Mouse (Mus musculus) liver, postnatal 0 days (tissue): ENCODE measurements around the gene Ntn1. TPM values are rescaled to one million over a fixed set of nuclear protein-coding genes. Genes with fewer than 3 reads are reported as not detected.

Experiments used
- ATAC-seq: fragments of 200-750 bp; cut with Nextera tagmentation; 2 replicates; pipeline ENCODE4 v1.8.0; 2017; ENCODE audit warnings: mild to moderate bottlenecking, moderate library complexity
- DNase-seq: peaks from one replicate; pipeline ENCODE4 v3.0.0-alpha.2; 2016
- H3K27ac ChIP-seq: fragments of 300-500 bp; sonication (generic); 2 replicates; pipeline ENCODE4 v1.5.1; 2014; ENCODE audit warnings: antibody characterized with exemption, moderate library complexity, mild to moderate bottlenecking, low read depth
- H3K27me3 ChIP-seq: fragments of 300-500 bp; sonication (generic); 2 replicates; pipeline ENCODE4 v1.6.1; 2014; ENCODE audit warnings: low read length, control low read depth, mixed read lengths; ENCODE audit not compliant: insufficient read depth
- H3K36me3 ChIP-seq: fragments of 300-500 bp; sonication (generic); replicated peaks from 2 replicates; pipeline ENCODE4 v1.6.1; 2014; ENCODE audit warnings: mild to moderate bottlenecking, control low read depth, low read length, moderate library complexity, mixed read lengths; ENCODE audit not compliant: insufficient read depth
- H3K4me1 ChIP-seq: fragments of 300-500 bp; sonication (generic); 2 replicates; pipeline ENCODE4 v1.6.1; 2014; ENCODE audit warnings: antibody characterized with exemption, mild to moderate bottlenecking, control low read depth; ENCODE audit not compliant: insufficient read depth
- H3K4me2 ChIP-seq: fragments of 300-500 bp; sonication (generic); 2 replicates; pipeline ENCODE4 v1.6.1; 2014; ENCODE audit warnings: low read depth, mild to moderate bottlenecking, low read length, moderate library complexity, mixed read lengths
- H3K4me3 ChIP-seq: fragments of 300-500 bp; sonication (generic); 2 replicates; pipeline ENCODE4 v1.5.1; 2014; ENCODE audit warnings: low read depth, low read length
- H3K9ac ChIP-seq: fragments of 300-500 bp; sonication (generic); replicated peaks from 2 replicates; pipeline ENCODE4 v1.6.1; 2014; ENCODE audit warnings: mild to moderate bottlenecking, moderate library complexity
- H3K9me3 ChIP-seq: fragments of 300-500 bp; sonication (generic); 2 replicates; pipeline ENCODE4 v1.6.1; 2016; ENCODE audit warnings: mild to moderate bottlenecking, control low read depth, low read length, mixed read lengths
- CTCF ChIP-seq: sonication (generic); IDR thresholded peaks from 2 replicates; pipeline ENCODE4 v1.5.1; 2016; ENCODE audit warnings: antibody characterized with exemption, low read depth
- EP300 ChIP-seq: IDR thresholded peaks from 2 replicates; pipeline ENCODE4 v1.6.1; 2016; ENCODE audit warnings: antibody characterized with exemption, low read depth, mild to moderate bottlenecking
- WGBS: fragments of 180-500 bp; shearing (Covaris S2); extraction: QIAGEN DNeasy Blood & Tissue Kit; methylation state at CpG from one replicate; pipeline ENCODE4 v1.1.7; 2014; ENCODE audit not compliant: insufficient replicate concordance; 5-methylcytosine and 5-hydroxymethylcytosine counted together
- polyA plus RNA-seq: library from polyadenylated mRNA; unstranded; fragments of >200 nt; fragmentation: Nextera tagmentation; extraction: Ambion mirVana; gene quantifications from 2 replicates; pipeline ENCODE4 v1.2.1, GENCODE M21; 2015

Ntn1 gene
- polyA plus RNA-seq, 1 experiment from 2014 or later, result 0.76 TPM

- TF ChIP-seq EP300, result no peak
- TF ChIP-seq CTCF, result no peak
- H3K27me3 ChIP-seq, result no peaks in the 10 kb centered on the region
- H3K36me3 ChIP-seq, result no peaks in the 10 kb centered on the region
- H3K4me3 ChIP-seq, result no peak overlapping the region
- no peak overlapping the region for H3K9ac ChIP-seq
- no peaks in the 10 kb centered on the region for H3K9me3 ChIP-seq
- WGBS, result 77% methylated on average over 9 of the region's 9 CpGs
- H3K4me2 ChIP-seq, result no peak overlapping the region
- DNase-seq (no peak), ATAC-seq (no peak)
- H3K4me1 ChIP-seq, result no peaks in the 10 kb centered on the region
- H3K27ac ChIP-seq, result no peak overlapping the region
These were observed 186.0 kb downstream of the Ntn1 start for GRCm38 (mm10) chr11:68214496-68215205.

GRCm38 (mm10) chr11:68213896-68214295 lies 186.7 kb downstream of the Ntn1 start:
- 52% methylated on average over 3 of the region's 3 CpGs for WGBS
- H3K4me3 ChIP-seq, result no peak overlapping the region
- no peaks in the 10 kb centered on the region for H3K36me3 ChIP-seq
- DNase-seq (no peak), ATAC-seq (no peak)
- no peaks in the 10 kb centered on the region for H3K9me3 ChIP-seq
- H3K27me3 ChIP-seq, result no peaks in the 10 kb centered on the region
- H3K9ac ChIP-seq, result no peak overlapping the region
- no peak for TF ChIP-seq CTCF
- no peak for TF ChIP-seq EP300
- no peaks in the 10 kb centered on the region for H3K4me1 ChIP-seq
- H3K27ac ChIP-seq, result no peak overlapping the region
- no peak overlapping the region for H3K4me2 ChIP-seq

GRCm38 (mm10) chr11:68211924-68212578 lies 188.6 kb downstream of the Ntn1 start:
- H3K27ac ChIP-seq, result no peak overlapping the region
- WGBS, result 42% methylated on average over 8 of the region's 8 CpGs
- TF ChIP-seq EP300 (no peak), CTCF (peak; percentile 54)
- DNase-seq (peak; percentile 58), ATAC-seq (peak; percentile 82)
- H3K9me3 ChIP-seq, result no peaks in the 10 kb centered on the region
- no peak overlapping the region for H3K4me2 ChIP-seq
- no peak overlapping the region for H3K9ac ChIP-seq
- H3K36me3 ChIP-seq, result no peaks in the 10 kb centered on the region
- H3K4me1 ChIP-seq, result peaks cover 2% of the 10 kb centered on the region; the same call in 1 of the 2 replicates
- H3K4me3 ChIP-seq, result no peak overlapping the region
- no peaks in the 10 kb centered on the region for H3K27me3 ChIP-seq

GRCm38 (mm10) chr11:68210714-68211113 lies 189.9 kb downstream of the Ntn1 start:
- peaks cover 2% of the 10 kb centered on the region; the same call in 1 of the 2 replicates for H3K4me1 ChIP-seq
- no peaks in the 10 kb centered on the region for H3K9me3 ChIP-seq
- no peaks in the 10 kb centered on the region for H3K27me3 ChIP-seq
- 83% methylated on average over 5 of the region's 5 CpGs for WGBS
- H3K4me2 ChIP-seq, result no peak overlapping the region
- TF ChIP-seq CTCF (no peak), EP300 (no peak)
- no peak for ATAC-seq
- H3K36me3 ChIP-seq, result no peaks in the 10 kb centered on the region
- H3K4me3 ChIP-seq, result no peak overlapping the region
- H3K27ac ChIP-seq, result no peak overlapping the region
- no peak overlapping the region for H3K9ac ChIP-seq
- no peak for DNase-seq

GRCm38 (mm10) chr11:68209506-68209905 lies 191.1 kb downstream of the Ntn1 start:
- Histone ChIP-seq H3K4me2 (no peak overlapping the region), H3K4me3 (no peak overlapping the region), H3K9me3 (no peaks in the 10 kb centered on the region), H3K36me3 (no peaks in the 10 kb centered on the region), H3K27ac (no peak overlapping the region), H3K27me3 (no peaks in the 10 kb centered on the region), H3K9ac (no peak overlapping the region), H3K4me1 (peaks cover 2% of the 10 kb centered on the region; the same call in 1 of the 2 replicates)
- no peak for TF ChIP-seq CTCF
- TF ChIP-seq EP300, result no peak
- DNase-seq, result no peak
- ATAC-seq, result no peak
- 40% methylated on average over 4 of the region's 4 CpGs for WGBS

- Histone ChIP-seq H3K27me3 (no peaks in the 10 kb centered on the region), H3K27ac (no peak overlapping the region), H3K36me3 (no peaks in the 10 kb centered on the region), H3K4me2 (no peak overlapping the region), H3K4me1 (peaks cover 2% of the 10 kb centered on the region; the same call in 1 of the 2 replicates), H3K9ac (no peak overlapping the region), H3K9me3 (no peaks in the 10 kb centered on the region), H3K4me3 (no peak overlapping the region)
- ATAC-seq (no peak), DNase-seq (no peak)
- TF ChIP-seq CTCF, result no peak
- TF ChIP-seq EP300, result no peak
- 81% methylated on average over 1 of the region's 1 CpGs for WGBS
These were observed 192.0 kb downstream of the Ntn1 start for GRCm38 (mm10) chr11:68208582-68208981.
